Mouse (Mus musculus) lung, embryonic 15.5 days (tissue): ENCODE measurements around the gene Frem1. TPM values are rescaled to one million over a fixed set of nuclear protein-coding genes. Genes with fewer than 3 reads are reported as not detected.

Experiments used
- ATAC-seq: fragments of 200-750 bp; cut with Nextera tagmentation; 2 replicates; pipeline ENCODE4 v1.8.0; 2017; ENCODE audit warnings: moderate number of reproducible peaks, borderline replicate concordance; ENCODE audit not compliant: low FRiP score, low TSS enrichment; ENCODE audit errors: extremely low read depth
- H3K27ac ChIP-seq: fragments of 300-500 bp; sonication (generic); 2 replicates; pipeline ENCODE4 v1.5.1; 2015; ENCODE audit warnings: moderate library complexity, mild to moderate bottlenecking, inconsistent platforms
- H3K27me3 ChIP-seq: fragments of 300-500 bp; sonication (generic); 2 replicates; pipeline ENCODE4 v1.6.1; 2015; ENCODE audit warnings: inconsistent platforms
- H3K36me3 ChIP-seq: fragments of 300-500 bp; sonication (generic); 2 replicates; pipeline ENCODE4 v1.6.1; 2015; ENCODE audit warnings: inconsistent platforms
- H3K4me1 ChIP-seq: fragments of 300-500 bp; sonication (generic); 2 replicates; pipeline ENCODE4 v1.6.1; 2015; ENCODE audit warnings: inconsistent platforms
- H3K4me2 ChIP-seq: fragments of 300-500 bp; sonication (generic); 2 replicates; pipeline ENCODE4 v1.6.1; 2015; ENCODE audit warnings: inconsistent platforms, mild to moderate bottlenecking, moderate library complexity
- H3K4me3 ChIP-seq: fragments of 300-500 bp; sonication (generic); 2 replicates; pipeline ENCODE4 v1.5.1; 2015; ENCODE audit warnings: mild to moderate bottlenecking, inconsistent platforms
- H3K9ac ChIP-seq: fragments of 300-500 bp; sonication (generic); 2 replicates; pipeline ENCODE4 v1.6.1; 2015; ENCODE audit warnings: inconsistent platforms
- H3K9me3 ChIP-seq: fragments of 300-500 bp; sonication (generic); 2 replicates; pipeline ENCODE4 v1.6.1; 2016; ENCODE audit warnings: inconsistent platforms
- WGBS: fragments of 180-500 bp; shearing (Covaris S2); methylation state at CpG from one replicate; pipeline ENCODE4 v1.1.7; 2015; 5-methylcytosine and 5-hydroxymethylcytosine counted together
- polyA plus RNA-seq: library from polyadenylated mRNA; unstranded; fragments of >200 nt; fragmentation: Nextera tagmentation; extraction: Ambion mirVana; gene quantifications from 2 replicates; pipeline ENCODE4 v1.2.1, GENCODE M21; 2015

Frem1 gene
- polyA plus RNA-seq, 1 experiment from 2014 or later = 35.1 TPM

- Histone ChIP-seq H3K4me3 (no peak overlapping the region), H3K27me3 (no peaks in the 10 kb centered on the region), H3K36me3 (no peaks in the 10 kb centered on the region), H3K4me1 (peaks cover 16% of the 10 kb centered on the region; the same call in 1 of the 2 replicates), H3K27ac (no peak overlapping the region), H3K4me2 (no peak overlapping the region), H3K9me3 (no peaks in the 10 kb centered on the region), H3K9ac (no peak overlapping the region)
- 35% methylated on average over 15 of the region's 15 CpGs for WGBS
- no peak for ATAC-seq
These were observed 31.2 kb downstream of the Frem1 start for GRCm38 (mm10) chr4:83020759-83021555.

DNA sequence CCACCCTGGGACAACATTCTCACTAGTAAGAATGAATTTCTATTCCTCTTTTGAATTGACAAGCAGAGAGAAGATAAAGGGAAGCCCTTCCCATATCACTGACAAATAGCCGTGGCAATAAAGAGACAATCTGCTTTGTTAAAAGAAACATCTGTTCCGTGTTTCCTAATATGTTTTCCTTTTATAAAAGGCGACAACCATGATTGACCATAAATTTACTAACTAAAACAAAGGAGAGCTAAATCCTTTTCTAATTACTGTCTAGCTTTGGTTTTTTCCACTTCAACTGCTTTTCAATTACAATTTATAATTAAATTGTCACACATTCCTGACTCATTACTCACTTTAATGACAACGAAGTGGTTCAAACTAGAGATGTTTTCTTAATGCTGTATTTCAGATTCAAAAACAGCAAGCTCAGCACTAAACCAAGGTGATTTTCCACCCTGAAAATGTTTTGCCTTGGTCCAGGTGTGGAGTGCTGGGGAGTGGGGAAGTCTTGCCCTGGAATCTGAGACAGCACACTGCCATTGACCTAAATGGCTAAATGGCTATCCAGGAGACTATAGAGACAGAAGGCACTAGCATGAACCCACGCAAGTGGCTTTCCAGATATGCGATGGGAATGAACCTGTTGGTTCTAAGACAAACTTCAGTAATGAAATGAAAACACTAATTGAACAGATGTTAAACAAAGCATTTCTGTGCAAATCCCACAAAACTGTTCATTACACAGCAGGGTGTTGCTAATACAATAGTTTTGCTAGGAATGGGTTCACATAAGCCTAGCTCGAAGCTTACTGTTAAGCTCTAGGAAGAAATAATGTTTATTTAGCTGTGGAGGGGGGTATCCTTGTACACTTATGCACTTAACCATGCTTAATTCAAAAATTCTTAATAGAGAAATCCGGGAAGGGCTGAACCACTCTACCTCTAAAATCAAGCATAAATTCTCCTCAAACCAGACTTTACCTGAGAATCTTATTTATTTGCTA is 33.7 kb downstream of the Frem1 start:
- Histone ChIP-seq H3K4me3 (no peak overlapping the region), H3K4me2 (no peak overlapping the region), H3K9ac (no peak overlapping the region), H3K27me3 (no peaks in the 10 kb centered on the region), H3K9me3 (no peaks in the 10 kb centered on the region), H3K36me3 (peaks cover 11% of the 10 kb centered on the region), H3K27ac (peak overlapping the region; percentile 27), H3K4me1 (peaks cover 16% of the 10 kb centered on the region; the same call in 1 of the 2 replicates)
- ATAC-seq = no peak
- WGBS = 59% methylated on average over 8 of the region's 8 CpGs

DNA sequence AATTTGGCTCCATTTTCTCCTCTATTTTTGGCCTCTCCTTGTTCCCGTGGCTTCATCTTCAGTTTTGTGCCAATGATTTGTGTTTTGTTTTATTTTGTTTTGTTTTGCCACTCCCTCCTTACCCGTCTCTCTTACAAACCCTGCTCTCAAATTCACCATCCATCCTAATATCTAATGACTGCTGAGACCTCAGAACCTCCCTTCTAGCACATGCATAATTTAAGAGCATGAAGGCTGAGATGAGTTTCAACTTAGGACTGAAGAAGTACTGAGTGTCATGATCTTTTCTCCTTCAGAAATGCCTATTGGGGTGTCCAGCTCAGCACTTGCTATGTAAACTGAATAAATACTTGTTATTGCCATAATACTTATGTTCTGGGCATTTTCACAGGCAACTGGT is 37.6 kb downstream of the Frem1 start:
- no peak overlapping the region for H3K9ac ChIP-seq
- H3K27me3 ChIP-seq = no peaks in the 10 kb centered on the region
- WGBS = 37% methylated on average over 2 of the region's 2 CpGs
- H3K9me3 ChIP-seq = no peaks in the 10 kb centered on the region
- H3K4me1 ChIP-seq = 0 out of 2 replicates have a peak, but pooled peaks cover 5% of the 10 kb centered on the region
- H3K27ac ChIP-seq = no peak overlapping the region
- no peak overlapping the region for H3K4me3 ChIP-seq
- H3K36me3 ChIP-seq = peaks cover 36% of the 10 kb centered on the region
- H3K4me2 ChIP-seq = no peak overlapping the region
- ATAC-seq = no peak

DNA sequence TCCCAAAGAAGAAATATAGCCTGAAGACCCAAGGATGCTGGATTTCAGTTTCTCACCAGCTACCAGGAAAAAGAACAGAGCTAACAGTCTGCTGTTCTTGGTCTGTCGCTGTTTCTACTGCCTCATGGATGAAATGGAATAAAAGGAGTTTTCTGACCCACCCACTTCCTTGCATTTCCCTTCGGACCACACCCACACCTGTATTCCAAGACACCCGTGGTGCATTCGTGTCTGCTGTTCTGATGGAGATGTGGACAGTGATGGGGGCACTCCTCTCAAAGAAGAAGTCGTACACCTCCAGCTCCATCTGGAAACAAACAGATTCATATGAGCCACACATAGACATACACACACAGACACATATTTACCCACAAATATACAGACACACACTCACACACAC is 48.1 kb downstream of the Frem1 start:
- H3K4me3 ChIP-seq = no peak overlapping the region
- H3K4me1 ChIP-seq = no peaks in the 10 kb centered on the region
- WGBS = 81% methylated on average over 5 of the region's 5 CpGs

DNA sequence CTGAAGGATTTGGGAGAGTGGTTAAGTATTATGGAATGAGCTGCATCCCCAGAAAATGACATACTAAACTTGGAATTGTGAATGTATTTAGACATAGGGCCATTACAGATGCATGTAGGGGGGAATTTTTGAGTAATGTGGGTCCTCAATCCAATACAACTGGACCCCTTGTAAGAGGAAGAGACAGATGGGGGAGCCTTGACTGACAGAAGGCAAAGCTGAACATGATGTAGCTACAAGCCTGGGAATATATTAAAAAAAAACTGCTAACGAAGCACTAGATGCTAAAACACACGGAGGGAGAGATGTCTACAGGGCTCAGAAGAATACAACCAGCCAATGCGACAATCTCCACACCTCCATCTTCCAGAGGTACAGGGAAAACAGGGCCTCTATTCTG is 60.1 kb downstream of the Frem1 start:
- Histone ChIP-seq H3K9ac (no peak overlapping the region), H3K27me3 (no peaks in the 10 kb centered on the region), H3K36me3 (peaks cover 19% of the 10 kb centered on the region; the same call in 1 of the 2 replicates), H3K4me2 (no peak overlapping the region), H3K27ac (no peak overlapping the region), H3K9me3 (no peaks in the 10 kb centered on the region), H3K4me3 (no peak overlapping the region), H3K4me1 (no peaks in the 10 kb centered on the region)
- 85% methylated on average over 3 of the region's 3 CpGs for WGBS
- ATAC-seq = no peak

More for the DNA sequence above, 48.1 kb downstream of the Frem1 start:
- no peak overlapping the region for H3K27ac ChIP-seq
- no peak overlapping the region for H3K9ac ChIP-seq
- no peaks in the 10 kb centered on the region for H3K9me3 ChIP-seq
- H3K4me2 ChIP-seq = no peak overlapping the region
- H3K27me3 ChIP-seq = no peaks in the 10 kb centered on the region
- peaks cover 20% of the 10 kb centered on the region; the same call in 1 of the 2 replicates for H3K36me3 ChIP-seq
- no peak for ATAC-seq

- Histone ChIP-seq H3K4me2 (no peak overlapping the region), H3K9me3 (no peaks in the 10 kb centered on the region), H3K36me3 (peaks cover 24% of the 10 kb centered on the region; the same call in 1 of the 2 replicates), H3K27me3 (no peaks in the 10 kb centered on the region), H3K4me3 (no peak overlapping the region), H3K4me1 (no peaks in the 10 kb centered on the region), H3K9ac (no peak overlapping the region), H3K27ac (no peak overlapping the region)
- WGBS = 67% methylated on average over 7 of the region's 7 CpGs
- no peak for ATAC-seq
These were observed 61.0 kb downstream of the Frem1 start for GRCm38 (mm10) chr4:82990973-82991695.

DNA sequence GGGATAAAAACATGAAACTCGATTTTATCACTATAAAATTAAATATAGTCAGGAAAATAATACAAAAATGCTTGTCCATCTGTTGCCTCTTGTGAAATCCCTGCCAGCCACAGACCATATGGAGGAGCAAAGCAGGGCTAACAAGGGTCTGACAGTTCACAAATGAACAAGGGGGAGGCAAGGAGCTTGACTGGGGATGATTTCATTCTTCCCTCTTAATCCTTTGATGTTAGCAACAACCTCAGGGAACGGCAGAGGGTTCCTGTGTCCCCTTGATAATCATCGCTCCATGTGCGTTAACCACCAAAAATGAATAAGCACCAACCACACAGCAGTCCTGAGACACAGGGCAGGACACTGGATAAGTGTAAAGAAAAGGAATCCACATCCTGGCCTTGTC is 79.8 kb downstream of the Frem1 start:
- WGBS = 82% methylated on average over 4 of the region's 4 CpGs
- Histone ChIP-seq H3K9me3 (no peaks in the 10 kb centered on the region), H3K27ac (no peak overlapping the region), H3K36me3 (peaks cover 12% of the 10 kb centered on the region; the same call in 1 of the 2 replicates), H3K9ac (no peak overlapping the region), H3K4me1 (no peaks in the 10 kb centered on the region), H3K4me2 (no peak overlapping the region), H3K27me3 (no peaks in the 10 kb centered on the region), H3K4me3 (no peak overlapping the region)
- ATAC-seq = no peak

GRCm38 (mm10) chr4:82970901-82971648 is 81.1 kb downstream of the Frem1 start:
- 87% methylated on average over 12 of the region's 12 CpGs for WGBS
- Histone ChIP-seq H3K27ac (no peak overlapping the region), H3K36me3 (peaks cover 12% of the 10 kb centered on the region; the same call in 1 of the 2 replicates), H3K27me3 (no peaks in the 10 kb centered on the region), H3K4me3 (no peak overlapping the region), H3K9me3 (no peaks in the 10 kb centered on the region), H3K4me1 (no peaks in the 10 kb centered on the region), H3K4me2 (no peak overlapping the region), H3K9ac (no peak overlapping the region)
- no peak for ATAC-seq

DNA sequence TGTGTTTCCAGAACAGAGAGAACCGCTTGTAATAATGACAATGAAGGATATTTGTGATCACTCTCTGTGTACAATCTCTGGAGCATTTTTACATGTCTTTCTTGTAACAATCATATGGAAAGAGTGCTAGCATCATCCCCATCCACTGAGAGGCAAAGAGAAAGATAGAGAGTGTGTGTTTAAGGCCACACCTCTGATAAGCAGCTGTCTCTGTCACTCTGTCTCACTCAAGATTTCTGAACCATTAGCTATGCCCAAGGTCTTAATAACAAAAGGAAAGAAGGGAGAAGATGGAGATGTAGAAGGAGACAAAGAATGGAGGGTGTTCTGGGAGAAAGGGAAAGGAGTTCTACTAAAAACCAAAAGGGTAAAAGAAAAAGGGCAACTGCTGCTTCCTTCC is 91.1 kb downstream of the Frem1 start:
- ATAC-seq = no peak
- Histone ChIP-seq H3K27me3 (no peaks in the 10 kb centered on the region), H3K36me3 (peaks cover 22% of the 10 kb centered on the region), H3K9me3 (no peaks in the 10 kb centered on the region), H3K4me1 (no peaks in the 10 kb centered on the region), H3K27ac (no peak overlapping the region), H3K9ac (no peak overlapping the region), H3K4me2 (no peak overlapping the region), H3K4me3 (no peak overlapping the region)
- WGBS = 87% methylated on average over 1 of the region's 1 CpGs

- Histone ChIP-seq H3K27ac (no peak overlapping the region), H3K27me3 (no peaks in the 10 kb centered on the region), H3K4me1 (no peaks in the 10 kb centered on the region), H3K4me3 (no peak overlapping the region), H3K9me3 (no peaks in the 10 kb centered on the region), H3K9ac (no peak overlapping the region), H3K36me3 (peaks cover 19% of the 10 kb centered on the region), H3K4me2 (no peak overlapping the region)
- ATAC-seq = no peak; the same call in 1 of the 2 replicates
- WGBS = 67% methylated on average over 14 of the region's 14 CpGs
These were observed 94.2 kb downstream of the Frem1 start for GRCm38 (mm10) chr4:82957827-82958538.
